24 mouse cellular contexts compared by ENCODE assay signal in genomic region chr4:137521966-137522365, GRCm38 (mm10). TPM values are rescaled to one million over a fixed set of nuclear protein-coding genes. Genes with fewer than 3 reads are reported as not detected.
DNase-seq lines count a peak whose midpoint lies in the region; ATAC-seq lines count a peak whose summit lies in the region.
"Had no signal": no experiment of that assay in that cellular context is flagged by ENCODE, and none has a peak within 500 bp of the region (broad histone marks: within the 10 kb centered on the region; RNA-seq: fewer than 3 reads in every experiment).

No protein-coding gene starts in this region.

- no peaks in the 10 kb centered on the region for H3K4me1 ChIP-seq in liver, embryonic 12.5 days
- H3K4me1 ChIP-seq: forebrain, embryonic 13.5 days; limb, embryonic 12.5 days; neural tube, embryonic 13.5 days had no signal

- H3K4me3 ChIP-seq in liver, embryonic 12.5 days = no peak overlapping the region
- H3K4me3 ChIP-seq: forebrain, embryonic 13.5 days; layer of hippocampus, adult 2 months; limb, embryonic 12.5 days; neural tube, embryonic 13.5 days had no signal

- H3K36me3 ChIP-seq in liver, embryonic 12.5 days = peaks cover 56% of the 10 kb centered on the region

- no peak overlapping the region for H3K4me2 ChIP-seq in liver, embryonic 12.5 days
- H3K4me2 ChIP-seq: forebrain, embryonic 13.5 days; limb, embryonic 12.5 days; midbrain, embryonic 11.5 days; neural tube, embryonic 13.5 days had no signal

- 79% methylated on average over 11 of the region's 11 CpGs for WGBS in liver, embryonic 12.5 days (ENCODE audit: insufficient replicate concordance)

- H3K27ac ChIP-seq in liver, embryonic 12.5 days = no peak overlapping the region
- H3K27ac ChIP-seq: forebrain, embryonic 13.5 days; hindbrain, postnatal 0 days; layer of hippocampus, adult 2 months; limb, embryonic 12.5 days; liver, embryonic 14.5 days; neural tube, embryonic 13.5 days had no signal

- no peak overlapping the region for H3K9ac ChIP-seq in liver, embryonic 12.5 days
- H3K9ac ChIP-seq: forebrain, embryonic 13.5 days; limb, embryonic 12.5 days; liver, embryonic 14.5 days; neural tube, embryonic 13.5 days had no signal

- no peak for ATAC-seq in liver, embryonic 12.5 days
- ATAC-seq: forebrain, embryonic 13.5 days; hindbrain, postnatal 0 days had no signal

- DNase-seq in heart, adult 11 months = peak; percentile 95
- no peak for DNase-seq in heart, postnatal 25 days (ENCODE audit: low spot score)
- DNase-seq in left cerebral cortex, postnatal 4 days = peak; percentile 50
- DNase-seq in left cerebral cortex, postnatal 14 days (ENCODE audit: low spot score in 2 of 2) = no peak
- peak; percentile 75 for DNase-seq in cerebellum, adult 9-10 months
- DNase-seq in skeletal muscle tissue, adult 2 months (ENCODE audit: low read depth, low spot score) = peak; percentile 62
- DNase-seq in left cerebral cortex, postnatal 36 days (ENCODE audit: low spot score in 2 of 2) = no peak
- DNase-seq: adrenal gland, postnatal 36 days; kidney, adult 11 months; kidney, postnatal 10 days; lung, postnatal 10 days; right cerebral cortex, postnatal 14 days; thymus, postnatal 4 days had no signal

- no peaks in the 10 kb centered on the region for H3K9me3 ChIP-seq in liver, embryonic 12.5 days (replicated peaks)
- H3K9me3 ChIP-seq: forebrain, embryonic 13.5 days; neural tube, embryonic 13.5 days had no signal

- intact Hi-C loops in heart, postnatal 25 days (cut with DNase I) = no loop called here
- intact Hi-C loops in left cerebral cortex, postnatal 4 days (cut with DNase I) = no loop called here
- intact Hi-C loops in left cerebral cortex, postnatal 14 days (cut with DNase I) = no loop called here
- intact Hi-C loops in left cerebral cortex, postnatal 36 days (cut with DNase I) = no loop called here

- no peaks in the 10 kb centered on the region for H3K27me3 ChIP-seq in liver, embryonic 12.5 days (replicated peaks)
- H3K27me3 ChIP-seq: forebrain, embryonic 13.5 days; limb, embryonic 12.5 days; neural tube, embryonic 13.5 days had no signal

RNA-seq across cellular contexts. Expression of gene Ldlrad2, which starts 52.4 kb away (rescaled TPM):
- not detected for total RNA-seq in heart, postnatal 25 days (2021)
- total RNA-seq in left cerebral cortex, postnatal 4 days (2021) = not detected
- not detected for total RNA-seq in left cerebral cortex, postnatal 14 days (2021)
- not detected in 2 replicates for polyA plus RNA-seq in liver, embryonic 12.5 days (2016; fragmentation: Nextera tagmentation; extraction: Ambion mirVana)
- not detected for total RNA-seq in left cerebral cortex, postnatal 36 days (2021)
- total RNA-seq: adrenal gland, postnatal 36 days; hindbrain, postnatal 0 days; layer of hippocampus, adult 2 months; left cerebral cortex, adult 18-20 months had no signal
- polyA plus RNA-seq: forebrain, embryonic 13.5 days; heart, embryonic 14.5 days; limb, embryonic 12.5 days; liver, embryonic 14.5 days; midbrain, embryonic 11.5 days; neural tube, embryonic 13.5 days; stomach, embryonic 16.5 days had no signal

RNA-seq across cellular contexts. Expression of gene Hspg2, which starts 53.4 kb away (rescaled TPM):
- total RNA-seq in heart, postnatal 25 days (2021) = 100 to 1,000 TPM; 249 to 297 TPM
- 10 to 100 TPM; 14.9 to 15.0 TPM for total RNA-seq in left cerebral cortex, postnatal 4 days (2021)
- total RNA-seq in left cerebral cortex, postnatal 14 days (2021) = 10 to 100 TPM; 11.6 to 12.9 TPM
- polyA plus RNA-seq in liver, embryonic 12.5 days (2016; fragmentation: Nextera tagmentation; extraction: Ambion mirVana) = 6.4 and 7.3 TPM in 2 replicates
- total RNA-seq in left cerebral cortex, postnatal 36 days (2021) = 1 to 10 TPM; 5.7 to 7.7 TPM

Comparison
In these comparisons a context has a peak if more than half of its experiments do, and no peak if none do; other contexts are left out.
1. DNase-seq: peak in heart, adult 11 months (single experiment), left cerebral cortex, postnatal 4 days (single experiment), cerebellum, adult 9-10 months (single experiment) and skeletal muscle tissue, adult 2 months (single experiment); none in heart, postnatal 25 days (single experiment), left cerebral cortex, postnatal 14 days (0 of 2) and left cerebral cortex, postnatal 36 days (0 of 2).
2. RNA of gene Hspg2, which starts 53.4 kb away (total RNA-seq): 249 to 297 TPM in heart, postnatal 25 days; 14.9 to 15.0 TPM in left cerebral cortex, postnatal 4 days, 11.6 to 12.9 TPM in left cerebral cortex, postnatal 14 days and 5.7 to 7.7 TPM in left cerebral cortex, postnatal 36 days; every median in the first group is over 10 times any median in the second.